Mouse (Mus musculus): ENCODE data around the gene Usp12. TPM values are rescaled to one million over a fixed set of nuclear protein-coding genes. Genes with fewer than 3 reads are reported as not detected.

Gene Usp12
- polyA plus RNA-seq (2016; fragmentation: Nextera tagmentation; extraction: Ambion mirVana) = 21.4 and 24.2 TPM in 2 replicates

DNA sequence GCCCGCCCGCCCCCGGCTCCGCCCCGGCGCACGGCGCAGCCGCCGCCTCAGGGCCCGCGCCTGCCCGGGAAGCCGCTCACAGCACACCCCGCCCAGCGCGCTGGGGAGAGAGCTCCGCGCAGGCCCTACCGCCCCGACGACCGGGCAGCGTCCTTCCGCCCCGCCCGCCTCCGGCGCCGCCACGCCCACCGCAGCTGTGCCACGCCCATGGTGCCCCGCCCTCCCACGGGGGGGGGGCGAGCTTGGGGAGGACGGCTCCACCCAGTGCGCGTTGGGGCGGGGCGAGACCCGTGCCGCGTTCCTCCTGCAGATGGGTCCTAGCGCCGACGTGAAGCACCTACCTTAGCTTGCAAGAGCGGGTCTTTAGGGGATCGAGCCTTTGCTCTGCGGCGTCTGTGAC lies at the start of gene Usp12:
Gene Usp12, minus strand, starts transcription at position 154 of the 400 bp plus-strand sequence.
- under 1% methylated on average over 50 of the region's 51 CpGs for WGBS
- H3K9ac ChIP-seq = peak within 1 kb of the TSS; percentile 95
- H3K4me1 ChIP-seq = peaks cover 23% of the 10 kb centered on the region
- peak within 1 kb of the TSS; percentile 84 for H3K4me2 ChIP-seq (replicated peaks)
- H3K4me3 ChIP-seq = peak within 1 kb of the TSS; percentile 97
- peak within 1 kb of the TSS; percentile 87 for H3K27ac ChIP-seq
- no peaks in the 10 kb centered on the region for H3K9me3 ChIP-seq
- no peaks in the 10 kb centered on the region for H3K36me3 ChIP-seq
- H3K27me3 ChIP-seq (replicated peaks) = no peaks in the 10 kb centered on the region
- peak; percentile 93 for ATAC-seq (ENCODE audit: low FRiP score, low read depth)

DNA sequence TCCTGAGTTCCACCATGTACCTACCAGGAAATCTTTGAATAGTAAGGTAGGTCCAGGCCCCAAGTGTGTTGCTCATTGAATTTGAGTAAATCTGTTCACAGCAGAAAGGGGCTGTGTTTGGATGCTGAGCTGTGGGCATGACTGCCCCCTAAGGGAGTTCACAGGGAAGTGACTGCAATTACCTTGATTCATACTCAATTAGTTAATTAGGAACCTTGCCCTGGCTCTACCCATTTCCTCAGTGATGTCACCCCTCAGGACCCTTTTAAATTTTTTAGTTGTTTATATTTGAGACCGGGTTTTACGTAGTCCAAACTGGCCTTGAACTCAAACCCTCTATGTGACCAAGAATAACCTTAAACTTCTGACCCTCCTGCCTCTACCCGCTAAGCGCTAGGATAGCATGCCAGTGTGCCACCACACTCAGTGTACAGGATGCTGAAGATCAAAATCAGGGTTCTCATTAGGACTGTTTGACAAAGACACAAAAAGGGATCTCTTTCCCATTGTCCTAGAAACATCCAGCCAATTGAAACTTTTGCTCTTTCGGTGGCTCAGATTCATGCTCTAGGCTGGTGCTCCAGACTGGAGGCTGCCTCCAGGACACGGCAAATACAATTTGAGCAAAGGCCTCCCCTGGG lies 49.6 kb upstream of the Usp12 start:
- no peaks in the 10 kb centered on the region for H3K27me3 ChIP-seq (replicated peaks)
- H3K4me2 ChIP-seq (replicated peaks) = peak overlapping the region; percentile 77
- H3K36me3 ChIP-seq = peaks cover 4% of the 10 kb centered on the region; the same call in 1 of the 2 replicates
- peak overlapping the region; percentile 51 for H3K4me3 ChIP-seq
- 10% methylated on average over 6 of the region's 6 CpGs for WGBS
- peak overlapping the region; percentile 53 for H3K27ac ChIP-seq
- H3K4me1 ChIP-seq = peaks cover 13% of the 10 kb centered on the region
- ATAC-seq (ENCODE audit: low FRiP score, low read depth) = peak; percentile 46
- H3K9ac ChIP-seq = peak overlapping the region; percentile 65
- H3K9me3 ChIP-seq = no peaks in the 10 kb centered on the region

DNA sequence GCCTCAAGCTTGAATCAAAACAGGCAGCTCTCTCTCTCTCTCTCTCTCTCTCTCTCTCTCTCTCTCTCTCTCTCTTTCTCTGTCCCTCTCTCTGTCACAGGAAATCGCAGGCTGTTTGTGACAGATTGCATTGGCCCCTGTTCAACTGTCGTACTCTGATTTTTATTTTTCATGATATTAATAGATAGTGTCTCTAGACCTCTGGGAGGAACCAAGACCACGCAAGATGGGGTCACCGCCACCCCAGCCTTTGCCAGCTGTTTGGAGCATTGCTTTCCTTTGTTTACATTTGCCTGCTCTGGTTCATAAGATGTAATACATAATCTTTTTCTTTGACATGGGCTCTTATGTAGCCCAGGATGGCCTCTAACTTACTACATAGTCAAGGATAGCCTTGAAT lies 47.2 kb upstream of the Usp12 start:
- no peak for ATAC-seq (ENCODE audit: low FRiP score, low read depth)
- no peak overlapping the region for H3K27ac ChIP-seq
- no peak overlapping the region for H3K9ac ChIP-seq
- peaks cover 13% of the 10 kb centered on the region for H3K4me1 ChIP-seq
- H3K36me3 ChIP-seq = peaks cover 24% of the 10 kb centered on the region
- H3K27me3 ChIP-seq (replicated peaks) = no peaks in the 10 kb centered on the region
- no peak overlapping the region for H3K4me2 ChIP-seq (replicated peaks)
- H3K9me3 ChIP-seq = no peaks in the 10 kb centered on the region
- H3K4me3 ChIP-seq = no peak overlapping the region
- WGBS = 94% methylated on average over 4 of the region's 4 CpGs

DNA sequence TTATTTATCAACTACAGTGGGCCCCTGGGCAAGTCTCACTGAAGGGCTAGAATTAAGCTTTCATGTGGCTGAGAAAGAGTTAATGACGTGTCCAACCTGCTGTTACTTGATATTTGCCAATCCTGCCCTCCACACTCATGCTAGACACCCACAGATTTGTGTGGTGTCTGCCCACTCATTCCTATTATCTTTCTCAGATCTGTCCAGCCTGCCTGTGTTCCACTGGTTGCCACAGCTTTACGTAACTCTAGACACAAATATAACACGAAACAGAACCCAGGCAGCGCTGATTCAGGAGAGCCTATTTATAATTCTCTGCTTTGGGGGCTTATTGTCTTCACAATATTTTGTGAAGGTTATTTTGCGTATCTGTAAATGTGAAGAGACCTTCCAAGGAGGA lies 46.5 kb upstream of the Usp12 start:
- Histone ChIP-seq H3K27me3 (replicated peaks) (no peaks in the 10 kb centered on the region), H3K4me1 (peaks cover 13% of the 10 kb centered on the region), H3K9ac (no peak overlapping the region), H3K36me3 (peaks cover 31% of the 10 kb centered on the region), H3K4me2 (replicated peaks) (no peak overlapping the region), H3K27ac (no peak overlapping the region), H3K4me3 (no peak overlapping the region), H3K9me3 (no peaks in the 10 kb centered on the region)
- 93% methylated on average over 5 of the region's 5 CpGs for WGBS
- ATAC-seq (ENCODE audit: low FRiP score, low read depth) = no peak

DNA sequence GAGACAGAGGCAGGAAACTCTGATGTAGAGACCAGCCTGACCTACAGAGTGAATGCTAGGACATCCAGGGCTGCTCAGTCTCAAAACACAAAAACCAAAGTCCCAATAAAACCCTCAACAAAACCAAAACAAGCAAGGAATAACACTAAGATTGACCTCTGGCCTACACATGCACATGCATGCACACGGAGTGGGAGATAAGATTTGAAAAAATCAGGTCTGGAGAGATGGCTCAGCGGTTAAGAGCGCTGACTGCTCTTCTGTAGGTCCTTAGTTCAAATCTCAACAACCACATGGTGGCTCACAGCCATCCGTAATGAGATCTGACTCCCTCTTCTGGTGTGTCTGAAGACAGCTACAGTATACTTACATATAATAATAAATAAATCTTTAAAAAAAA lies 45.6 kb upstream of the Usp12 start:
- no peak for ATAC-seq (ENCODE audit: low FRiP score, low read depth)
- Histone ChIP-seq H3K27me3 (replicated peaks) (no peaks in the 10 kb centered on the region), H3K4me2 (replicated peaks) (no peak overlapping the region), H3K4me3 (no peak overlapping the region), H3K27ac (no peak overlapping the region), H3K36me3 (peaks cover 40% of the 10 kb centered on the region), H3K9ac (no peak overlapping the region), H3K4me1 (peaks cover 5% of the 10 kb centered on the region; the same call in 1 of the 2 replicates), H3K9me3 (no peaks in the 10 kb centered on the region)
- WGBS = 84% methylated on average over 4 of the region's 4 CpGs

DNA sequence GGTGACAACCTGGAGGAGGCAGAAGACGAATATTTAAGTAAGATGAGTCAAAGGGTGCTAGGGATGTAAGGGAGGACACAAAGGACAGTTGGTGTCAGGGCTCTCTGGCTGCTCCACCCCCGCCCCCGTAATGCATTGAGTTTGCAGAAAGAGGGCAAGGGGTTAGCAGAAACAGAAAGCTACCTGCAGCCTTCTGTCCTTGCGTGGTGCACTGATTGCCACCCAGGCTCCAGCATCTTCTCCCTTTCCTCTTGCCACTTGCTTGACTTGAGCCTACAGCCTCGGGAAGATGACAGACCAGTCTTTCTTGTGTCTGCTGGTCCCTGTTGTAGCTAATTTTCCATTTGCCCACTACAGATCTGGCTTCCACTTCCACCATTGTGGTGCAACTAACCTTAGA lies 45.0 kb upstream of the Usp12 start:
- Histone ChIP-seq H3K4me2 (replicated peaks) (no peak overlapping the region), H3K27ac (no peak overlapping the region), H3K4me3 (no peak overlapping the region), H3K36me3 (peaks cover 46% of the 10 kb centered on the region), H3K27me3 (replicated peaks) (no peaks in the 10 kb centered on the region), H3K9me3 (no peaks in the 10 kb centered on the region), H3K9ac (no peak overlapping the region), H3K4me1 (peaks cover 5% of the 10 kb centered on the region; the same call in 1 of the 2 replicates)
- 51% methylated on average over 5 of the region's 5 CpGs for WGBS
- no peak for ATAC-seq (ENCODE audit: low FRiP score, low read depth)

DNA sequence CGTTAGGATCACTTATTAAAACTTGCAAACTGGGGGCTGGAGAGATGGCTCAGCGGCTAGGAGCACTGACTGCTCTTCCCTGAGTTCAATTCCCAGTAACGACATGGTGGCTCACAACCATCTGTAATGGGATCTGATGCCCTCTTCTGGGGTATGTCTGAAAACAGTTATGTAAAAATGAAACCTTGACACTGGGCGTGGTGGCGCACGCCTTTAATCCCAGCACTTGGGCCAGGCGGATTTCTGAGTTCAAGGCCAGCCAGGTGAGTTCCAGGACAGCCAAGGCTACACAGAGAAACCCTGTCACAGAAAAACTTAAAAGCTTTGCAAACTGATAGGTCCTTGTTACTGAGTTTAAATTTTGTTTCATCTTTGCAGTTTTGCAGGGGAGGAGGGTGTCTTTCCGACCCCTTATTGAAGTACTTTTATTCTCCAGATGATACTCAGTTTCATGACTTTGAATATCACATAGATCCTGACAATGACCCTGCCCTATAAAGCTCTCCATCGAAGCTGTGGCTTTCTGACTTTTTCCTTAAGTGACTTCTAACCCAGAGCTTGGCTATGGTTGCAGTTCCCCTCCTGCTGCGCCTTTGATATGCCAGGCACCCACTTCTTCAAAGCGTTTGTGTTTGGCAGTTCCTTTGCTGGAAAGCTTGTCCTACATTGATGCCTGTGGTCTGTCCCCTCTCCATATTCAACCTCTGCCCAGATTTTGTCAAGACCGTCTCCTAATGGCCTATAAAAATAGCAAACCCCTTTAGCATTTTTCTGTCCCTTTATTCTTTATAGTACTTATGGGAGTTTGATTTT lies 44.2 kb upstream of the Usp12 start:
- no peak overlapping the region for H3K4me2 ChIP-seq (replicated peaks)
- no peaks in the 10 kb centered on the region for H3K9me3 ChIP-seq
- no peak overlapping the region for H3K27ac ChIP-seq
- no peaks in the 10 kb centered on the region for H3K27me3 ChIP-seq (replicated peaks)
- 45% methylated on average over 12 of the region's 12 CpGs for WGBS
- peaks cover 52% of the 10 kb centered on the region for H3K36me3 ChIP-seq
- peaks cover 6% of the 10 kb centered on the region for H3K4me1 ChIP-seq
- H3K9ac ChIP-seq = no peak overlapping the region
- ATAC-seq (ENCODE audit: low FRiP score, low read depth) = no peak
- no peak overlapping the region for H3K4me3 ChIP-seq

DNA sequence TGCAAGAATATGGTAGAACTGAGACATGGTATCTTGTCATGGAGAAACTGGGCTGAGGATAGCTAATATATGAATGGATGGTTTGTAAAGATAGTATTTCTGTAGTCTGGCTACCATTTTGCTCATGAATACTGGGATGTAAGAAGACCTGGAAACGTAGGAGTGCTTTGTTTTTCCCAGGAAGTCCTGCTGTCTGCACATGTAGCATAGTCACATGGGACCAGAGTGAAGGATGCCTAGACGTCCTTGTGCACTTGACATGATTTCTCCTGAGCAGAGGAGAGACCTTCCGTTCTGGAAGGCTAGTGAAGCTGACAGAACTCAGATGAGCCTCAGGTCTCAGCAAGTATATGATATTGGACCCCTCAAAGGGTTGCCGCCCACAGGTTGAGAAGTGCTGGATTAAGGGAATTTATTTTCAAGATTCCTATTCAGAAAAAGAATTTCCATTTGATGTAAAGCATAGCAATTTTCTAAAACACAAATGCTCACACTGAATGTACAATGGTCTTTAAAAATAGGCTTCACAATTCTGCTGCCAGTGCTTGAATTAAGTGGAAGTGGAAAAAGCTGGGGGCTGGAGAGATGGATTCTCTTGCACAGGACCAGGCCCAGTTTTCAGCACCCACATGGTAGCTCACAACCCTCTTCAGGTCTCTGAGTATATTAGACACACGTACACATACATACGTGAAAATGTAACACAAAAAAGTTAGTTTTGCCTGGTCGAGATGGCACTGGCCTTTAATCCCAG lies 43.3 kb upstream of the Usp12 start:
- Histone ChIP-seq H3K9me3 (no peaks in the 10 kb centered on the region), H3K4me1 (peaks cover 11% of the 10 kb centered on the region), H3K36me3 (peaks cover 52% of the 10 kb centered on the region), H3K4me2 (replicated peaks) (no peak overlapping the region), H3K27me3 (replicated peaks) (no peaks in the 10 kb centered on the region), H3K27ac (no peak overlapping the region), H3K4me3 (no peak overlapping the region), H3K9ac (no peak overlapping the region)
- 71% methylated on average over 7 of the region's 7 CpGs for WGBS
- ATAC-seq (ENCODE audit: low FRiP score, low read depth) = no peak

DNA sequence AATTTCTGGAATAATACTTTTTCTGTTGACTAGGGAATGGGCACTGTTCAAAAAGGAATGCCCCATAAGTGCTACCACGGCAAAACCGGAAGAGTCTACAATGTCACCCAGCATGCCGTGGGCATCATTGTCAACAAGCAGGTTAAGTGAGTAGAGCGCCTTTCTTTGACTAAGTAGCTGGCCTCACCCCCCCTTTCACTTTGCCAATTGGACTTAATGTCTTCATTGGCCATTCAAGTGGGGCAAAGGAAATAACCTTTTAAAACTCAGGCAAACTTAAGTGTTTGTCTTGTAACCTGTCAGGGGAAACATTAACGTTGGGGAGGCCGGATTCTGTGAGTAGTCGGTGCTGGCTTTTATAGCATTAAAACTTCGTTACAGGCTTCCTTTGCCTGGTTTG lies 40.2 kb upstream of the Usp12 start:
- ATAC-seq (ENCODE audit: low FRiP score, low read depth) = no peak
- no peak overlapping the region for H3K27ac ChIP-seq
- H3K27me3 ChIP-seq (replicated peaks) = no peaks in the 10 kb centered on the region
- no peaks in the 10 kb centered on the region for H3K9me3 ChIP-seq
- peaks cover 48% of the 10 kb centered on the region for H3K36me3 ChIP-seq
- H3K4me3 ChIP-seq = no peak overlapping the region
- no peak overlapping the region for H3K4me2 ChIP-seq (replicated peaks)
- WGBS = 86% methylated on average over 8 of the region's 8 CpGs
- H3K4me1 ChIP-seq = peaks cover 11% of the 10 kb centered on the region
- H3K9ac ChIP-seq = no peak overlapping the region

DNA sequence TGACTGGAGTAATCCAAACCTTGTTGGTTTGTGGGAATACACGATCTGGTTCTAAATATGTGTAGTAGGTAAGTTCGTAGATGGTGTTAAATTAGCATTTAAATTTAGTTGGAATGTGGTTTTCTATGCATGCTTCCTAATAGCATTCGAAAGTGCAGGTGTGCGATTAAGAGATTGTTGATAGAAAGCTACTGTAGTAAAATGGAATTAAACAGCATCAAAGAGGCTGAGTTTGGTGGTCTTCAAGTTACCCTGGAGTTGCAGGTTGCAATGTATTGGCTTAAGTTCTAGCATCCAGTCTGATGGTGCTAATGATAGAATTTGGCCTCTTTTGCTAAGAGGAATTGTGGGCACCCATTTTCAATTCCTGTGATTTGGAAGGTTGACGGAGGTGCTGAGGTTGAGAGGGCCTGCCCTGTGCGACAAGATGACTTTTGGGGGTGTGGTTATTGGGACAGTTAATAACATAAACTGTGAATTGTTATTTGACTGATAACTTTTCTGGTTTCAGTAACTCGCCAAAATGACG lies 38.9 kb upstream of the Usp12 start:
- peak overlapping the region; percentile 90 for H3K4me3 ChIP-seq
- no peaks in the 10 kb centered on the region for H3K27me3 ChIP-seq (replicated peaks)
- WGBS = 22% methylated on average over 8 of the region's 8 CpGs
- peaks cover 45% of the 10 kb centered on the region for H3K36me3 ChIP-seq
- peak overlapping the region; percentile 80 for H3K4me2 ChIP-seq (replicated peaks)
- peak overlapping the region; percentile 95 for H3K9ac ChIP-seq
- H3K27ac ChIP-seq = no peak overlapping the region
- no peak for ATAC-seq (ENCODE audit: low FRiP score, low read depth)
- no peaks in the 10 kb centered on the region for H3K9me3 ChIP-seq
- peaks cover 11% of the 10 kb centered on the region for H3K4me1 ChIP-seq

DNA sequence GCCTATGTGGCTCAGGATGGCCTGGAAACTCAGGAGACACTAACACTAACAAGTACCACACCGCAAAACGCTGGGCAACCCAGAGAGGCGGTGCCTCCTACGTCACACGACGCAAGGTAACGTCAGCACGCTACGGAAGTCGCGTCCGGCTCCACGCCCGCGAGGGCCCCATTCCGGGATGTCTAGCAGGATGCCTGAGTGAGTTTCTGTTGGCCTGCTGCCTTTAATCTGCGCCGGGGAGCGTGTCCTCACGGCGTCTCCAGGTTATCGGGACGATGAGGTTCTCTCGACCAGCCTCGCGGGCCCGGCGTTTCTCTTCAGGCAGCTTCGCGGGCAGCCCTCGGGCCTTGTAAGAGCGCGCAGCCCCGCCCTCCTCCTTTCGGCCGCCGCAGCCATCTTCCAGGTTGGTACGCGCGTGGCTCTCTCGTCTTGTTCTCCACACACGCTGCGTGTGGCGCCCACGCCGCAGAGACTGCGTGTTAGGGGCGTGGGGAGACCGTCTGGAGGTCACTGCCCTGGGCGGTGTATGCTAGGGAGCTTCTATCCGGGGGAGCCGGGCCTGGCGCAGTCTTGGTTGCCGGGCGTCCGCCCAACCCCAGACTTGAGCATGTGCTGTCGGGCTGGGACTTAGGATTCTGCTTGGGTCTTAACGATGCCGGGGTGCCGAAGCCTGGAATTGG lies 38.1 kb upstream of the Usp12 start, which contains the start of gene Rpl21:
Gene Rpl21, plus strand, starts transcription at position 122 of the 680 bp plus-strand sequence.
- peak; percentile 98 for ATAC-seq (ENCODE audit: low FRiP score, low read depth)
- Histone ChIP-seq H3K27me3 (replicated peaks) (no peaks in the 10 kb centered on the region), H3K4me1 (peaks cover 11% of the 10 kb centered on the region), H3K27ac (peak within 1 kb of the TSS; percentile 47), H3K4me3 (peak within 1 kb of the TSS; percentile 90), H3K9me3 (no peaks in the 10 kb centered on the region), H3K4me2 (replicated peaks) (peak within 1 kb of the TSS; percentile 80), H3K9ac (peak within 1 kb of the TSS; percentile 95), H3K36me3 (peaks cover 37% of the 10 kb centered on the region)
- WGBS = under 1% methylated on average over 60 of the region's 60 CpGs
